23 mouse cellular contexts compared by ENCODE assay signal in genomic region chr8:124872690-124873089, GRCm38 (mm10). TPM values are rescaled to one million over a fixed set of nuclear protein-coding genes. Genes with fewer than 3 reads are reported as not detected.
DNase-seq lines count a peak whose midpoint lies in the region; ATAC-seq and TF ChIP-seq lines count a peak whose summit lies in the region.
"Had no signal": no experiment of that assay in that cellular context is flagged by ENCODE, and none has a peak within 500 bp of the region (broad histone marks: within the 10 kb centered on the region; RNA-seq: fewer than 3 reads in every experiment).

No protein-coding gene starts in this region.

- DNase-seq in heart, adult 18-20 months = peak; percentile 32 to 34
- DNase-seq in heart, postnatal 25 days (ENCODE audit: low spot score) = no peak
- DNase-seq in heart, embryonic 10.5 days (ENCODE audit: low spot score) = no peak
- DNase-seq in MEL (ENCODE audit: low read depth, low spot score) = peak; percentile 29
- no peak for DNase-seq in right cerebral cortex, postnatal 10 days (ENCODE audit: low spot score in 2 of 2)
- no peak for DNase-seq in kidney, postnatal 4 days
- DNase-seq: adrenal gland, postnatal 25 days; cerebellum, adult 9-11 months; gastrocnemius, postnatal 10 days; kidney, adult 8-10 months; kidney, postnatal 10 days; layer of hippocampus, postnatal 36 days; liver, postnatal 0 days had no signal

- H3K4me3 ChIP-seq in heart, embryonic 16.5 days (ENCODE audit: low read length) = no peak overlapping the region
- no peak overlapping the region for H3K4me3 ChIP-seq in heart, embryonic 10.5 days
- no peak overlapping the region for H3K4me3 ChIP-seq in MEL (ENCODE audit: control insufficient read depth in 1 of 2, insufficient read depth in 1 of 2, low read depth in 2 of 2, low read length in 2 of 2)
- H3K4me3 ChIP-seq in intestine, embryonic 16.5 days (ENCODE audit: low read length) = no peak overlapping the region
- H3K4me3 ChIP-seq: embryonic facial prominence, embryonic 10.5 days; forebrain, embryonic 15.5 days; hindbrain, embryonic 12.5 days; layer of hippocampus, adult 2 months; limb, embryonic 12.5 days; neural tube, embryonic 15.5 days had no signal

- H3K27me3 ChIP-seq in heart, embryonic 16.5 days (ENCODE audit: control insufficient read depth, insufficient read depth, low read length) = no peaks in the 10 kb centered on the region
- H3K27me3 ChIP-seq in heart, embryonic 10.5 days (ENCODE audit: insufficient read depth, poor library complexity, severe bottlenecking) = no peaks in the 10 kb centered on the region
- H3K27me3 ChIP-seq in MEL (ENCODE audit: control insufficient read depth in 1 of 2, insufficient read depth in 2 of 2, low read length in 2 of 2) = no peaks in the 10 kb centered on the region
- H3K27me3 ChIP-seq in intestine, embryonic 16.5 days (replicated peaks; ENCODE audit: control insufficient read depth, insufficient read depth, low read length) = no peaks in the 10 kb centered on the region
- H3K27me3 ChIP-seq: forebrain, embryonic 15.5 days; hindbrain, embryonic 12.5 days; limb, embryonic 12.5 days; neural tube, embryonic 15.5 days had no signal

- no peak overlapping the region for H3K9ac ChIP-seq in heart, embryonic 16.5 days (ENCODE audit: low read length)
- no peak overlapping the region for H3K9ac ChIP-seq in MEL (ENCODE audit: control insufficient read depth, low read depth, low read length, poor library complexity, severe bottlenecking)
- no peak overlapping the region for H3K9ac ChIP-seq in intestine, embryonic 16.5 days (ENCODE audit: low read depth, low read length)
- H3K9ac ChIP-seq: forebrain, embryonic 15.5 days; hindbrain, embryonic 12.5 days; limb, embryonic 12.5 days; liver, postnatal 0 days; neural tube, embryonic 15.5 days had no signal

- intact Hi-C loops in heart, postnatal 25 days (cut with DNase I) = no loop called here

- 33% methylated on average over 5 of the region's 5 CpGs for WGBS in heart, embryonic 16.5 days
- WGBS in heart, embryonic 10.5 days = 45% methylated on average over 5 of the region's 5 CpGs
- WGBS in intestine, embryonic 16.5 days = 67% methylated on average over 5 of the region's 5 CpGs

- TF ChIP-seq EP300 in MEL (IDR thresholded peaks at IDR 0.05; ENCODE audit: low read depth in 1 of 2, low read length in 2 of 2) = no peak

- no peak for TF ChIP-seq CTCF in MEL (IDR thresholded peaks at IDR 0.05 in 2 of 3, conservative IDR thresholded peaks at IDR 0.05 in 1 of 3; ENCODE audit: control insufficient read depth in 1 of 3, insufficient read depth in 1 of 3, low read depth in 2 of 3, low read length in 3 of 3, poor library complexity in 1 of 3, severe bottlenecking in 1 of 3)

- no peak for TF ChIP-seq POLR2A in MEL (IDR thresholded peaks at IDR 0.05; ENCODE audit: control insufficient read depth in 1 of 2, insufficient read depth in 1 of 2, low read depth in 1 of 2, low read length in 2 of 2, poor library complexity in 1 of 2)

- H3K4me2 ChIP-seq in heart, embryonic 16.5 days (ENCODE audit: low read depth, low read length) = no peak overlapping the region; the same call in 1 of the 2 replicates
- no peak overlapping the region for H3K4me2 ChIP-seq in intestine, embryonic 16.5 days (ENCODE audit: low read depth, low read length)
- H3K4me2 ChIP-seq: forebrain, embryonic 15.5 days; hindbrain, embryonic 12.5 days; limb, embryonic 12.5 days; liver, embryonic 11.5 days; midbrain, embryonic 11.5 days; neural tube, embryonic 15.5 days had no signal

- peak; percentile 80 for ATAC-seq in heart, embryonic 16.5 days (replicated peaks; ENCODE audit: extremely low read depth, insufficient read depth, low FRiP score)
- ATAC-seq in intestine, embryonic 16.5 days = peak; percentile 77
- ATAC-seq: forebrain, embryonic 15.5 days; liver, postnatal 0 days had no signal

- no peaks in the 10 kb centered on the region for H3K9me3 ChIP-seq in heart, embryonic 16.5 days (replicated peaks; ENCODE audit: control insufficient read depth, low read length)
- no peaks in the 10 kb centered on the region for H3K9me3 ChIP-seq in heart, embryonic 10.5 days
- H3K9me3 ChIP-seq in MEL (replicated peaks; ENCODE audit: insufficient read depth, low read length) = no peaks in the 10 kb centered on the region
- no peaks in the 10 kb centered on the region for H3K9me3 ChIP-seq in intestine, embryonic 16.5 days (ENCODE audit: control insufficient read depth, low read length)
- H3K9me3 ChIP-seq: embryonic facial prominence, embryonic 10.5 days; forebrain, embryonic 15.5 days; hindbrain, embryonic 12.5 days; limb, embryonic 12.5 days; neural tube, embryonic 15.5 days had no signal

- peaks cover 41% of the 10 kb centered on the region for H3K36me3 ChIP-seq in heart, embryonic 16.5 days (ENCODE audit: control insufficient read depth, insufficient read depth)
- peaks cover 64% of the 10 kb centered on the region for H3K36me3 ChIP-seq in heart, embryonic 10.5 days
- peaks cover 11 to 14% of the 10 kb centered on the region in 2 experiments for H3K36me3 ChIP-seq in MEL (ENCODE audit: control insufficient read depth in 1 of 2, insufficient read depth in 2 of 2, low read length in 2 of 2)
- H3K36me3 ChIP-seq in intestine, embryonic 16.5 days (ENCODE audit: control insufficient read depth, insufficient read depth, low read length) = 0 out of 2 replicates have a peak, but pooled peaks cover 3% of the 10 kb centered on the region

- TF ChIP-seq RAD21 in MEL (IDR thresholded peaks at IDR 0.05; ENCODE audit: low read depth, low read length) = no peak

- H3K79me2 ChIP-seq in MEL (ENCODE audit: control insufficient read depth, insufficient read depth, low read length, poor library complexity) = peaks cover 26% of the 10 kb centered on the region

- H3K27ac ChIP-seq in heart, embryonic 16.5 days (ENCODE audit: low read length) = peak overlapping the region; percentile 24; the same call in 1 of the 2 replicates
- no peak overlapping the region for H3K27ac ChIP-seq in heart, embryonic 10.5 days
- H3K27ac ChIP-seq in MEL (ENCODE audit: control insufficient read depth, low read depth, low read length) = no peak overlapping the region
- no peak overlapping the region for H3K27ac ChIP-seq in intestine, embryonic 16.5 days (ENCODE audit: low read length)
- H3K27ac ChIP-seq: embryonic facial prominence, embryonic 10.5 days; forebrain, embryonic 15.5 days; hindbrain, embryonic 12.5 days; layer of hippocampus, adult 2 months; limb, embryonic 12.5 days; neural tube, embryonic 15.5 days had no signal

- peaks cover 16% of the 10 kb centered on the region for H3K4me1 ChIP-seq in heart, embryonic 16.5 days (ENCODE audit: control insufficient read depth, insufficient read depth, low read length)
- H3K4me1 ChIP-seq in heart, embryonic 10.5 days = peaks cover 35% of the 10 kb centered on the region
- H3K4me1 ChIP-seq in MEL (ENCODE audit: control insufficient read depth in 1 of 2, insufficient read depth in 2 of 2, low read length in 2 of 2) = peaks cover 3 to 17% of the 10 kb centered on the region in 2 experiments
- no peaks in the 10 kb centered on the region; the same call in 1 of the 2 replicates for H3K4me1 ChIP-seq in intestine, embryonic 16.5 days (ENCODE audit: control insufficient read depth, insufficient read depth, low read length)
- H3K4me1 ChIP-seq: embryonic facial prominence, embryonic 10.5 days; forebrain, embryonic 15.5 days; hindbrain, embryonic 12.5 days; limb, embryonic 12.5 days; neural tube, embryonic 15.5 days had no signal

TF ChIP-seq in MEL, 35 proteins besides CTCF, POLR2A, EP300 and RAD21:
- TF ChIP-seq RCOR1 (IDR thresholded peaks at IDR 0.05; ENCODE audit: low read depth, low read length) (no peak), GATA1 (IDR thresholded peaks at IDR 0.05; ENCODE audit: low read depth, low read length) (peak; percentile 38; the same call in 1 of the 2 replicates)

RNA-seq across cellular contexts. Expression of gene 2810004N23Rik, which starts 9.8 kb away (rescaled TPM):
- total RNA-seq in heart, adult 18-20 months (2021) = 10 to 100 TPM; 44.3 to 48.5 TPM
- 10 to 100 TPM; 39.7 to 45.5 TPM for total RNA-seq in heart, postnatal 25 days (2021)
- polyA plus RNA-seq in heart, embryonic 16.5 days (2015; fragmentation: Nextera tagmentation; extraction: Ambion mirVana) = 51.4 and 52.2 TPM in 2 replicates
- 66.0 and 67.5 TPM in 2 replicates for polyA plus RNA-seq in heart, embryonic 10.5 days (2016; fragmentation: Nextera tagmentation; extraction: Ambion mirVana)
- total RNA-seq in MEL (2012; rRNA removed) = 57.5 and 64.0 TPM in 2 replicates
- 10 to 100 TPM; 54.8 to 68.9 TPM for polyA plus RNA-seq in MEL (2012; ENCODE audit: insufficient read depth in 1 of 2, insufficient read length in 2 of 2, low read depth in 1 of 2, low replicate concordance in 2 of 2, missing spikeins in 1 of 2)
- 41.7 and 42.8 TPM in 2 replicates for polyA plus RNA-seq in intestine, embryonic 16.5 days (2015; fragmentation: Nextera tagmentation; extraction: Ambion mirVana)

RNA-seq across cellular contexts. Expression of gene Gnpat, which starts 9.9 kb away (rescaled TPM):
- total RNA-seq in heart, adult 18-20 months (2021) = 100 to 1,000 TPM; 177 to 188 TPM
- 100 to 1,000 TPM; 168 to 181 TPM for total RNA-seq in heart, postnatal 25 days (2021)
- 120 and 129 TPM in 2 replicates for polyA plus RNA-seq in heart, embryonic 16.5 days (2015; fragmentation: Nextera tagmentation; extraction: Ambion mirVana)
- 132 and 134 TPM in 2 replicates for polyA plus RNA-seq in heart, embryonic 10.5 days (2016; fragmentation: Nextera tagmentation; extraction: Ambion mirVana)
- total RNA-seq in MEL (2012; rRNA removed) = 74.3 and 86.8 TPM in 2 replicates
- 100 to 1,000 TPM; 117 to 637 TPM for polyA plus RNA-seq in MEL (2012; ENCODE audit: insufficient read depth in 1 of 2, insufficient read length in 2 of 2, low read depth in 1 of 2, low replicate concordance in 2 of 2, missing spikeins in 1 of 2)
- polyA plus RNA-seq in intestine, embryonic 16.5 days (2015; fragmentation: Nextera tagmentation; extraction: Ambion mirVana) = 75.4 and 83.6 TPM in 2 replicates

RNA-seq across cellular contexts. Expression of gene Exoc8, which starts 24.8 kb away (rescaled TPM):
- total RNA-seq in heart, adult 18-20 months (2021) = 10 to 100 TPM; 18.4 to 18.7 TPM
- total RNA-seq in heart, postnatal 25 days (2021) = 10 to 100 TPM; 18.9 to 19.2 TPM
- polyA plus RNA-seq in heart, embryonic 16.5 days (2015; fragmentation: Nextera tagmentation; extraction: Ambion mirVana) = 6.9 and 7.3 TPM in 2 replicates
- polyA plus RNA-seq in heart, embryonic 10.5 days (2016; fragmentation: Nextera tagmentation; extraction: Ambion mirVana) = 7.8 and 8.0 TPM in 2 replicates
- total RNA-seq in MEL (2012; rRNA removed) = 14.4 and 16.9 TPM in 2 replicates
- 1 to 10 TPM in 1 of 2 experiments, not detected in 1; 9.5 TPM for polyA plus RNA-seq in MEL (2012; ENCODE audit: insufficient read depth in 1 of 2, insufficient read length in 2 of 2, low read depth in 1 of 2, low replicate concordance in 2 of 2, missing spikeins in 1 of 2)
- polyA plus RNA-seq in intestine, embryonic 16.5 days (2015; fragmentation: Nextera tagmentation; extraction: Ambion mirVana) = 3.2 and 6.0 TPM in 2 replicates

RNA-seq across cellular contexts. Expression of gene Sprtn, which starts 25.0 kb away (rescaled TPM):
- 10 to 100 TPM; 10.5 to 12.9 TPM for total RNA-seq in heart, adult 18-20 months (2021)
- total RNA-seq in heart, postnatal 25 days (2021) = 10 to 100 TPM in 1 of 2 experiments, 1 to 10 TPM in 1; 9.5 to 12.2 TPM
- 8.3 and 8.5 TPM in 2 replicates for polyA plus RNA-seq in heart, embryonic 16.5 days (2015; fragmentation: Nextera tagmentation; extraction: Ambion mirVana)
- polyA plus RNA-seq in heart, embryonic 10.5 days (2016; fragmentation: Nextera tagmentation; extraction: Ambion mirVana) = 9.5 and 9.7 TPM in 2 replicates
- total RNA-seq in MEL (2012; rRNA removed) = 23.2 and 27.2 TPM in 2 replicates
- polyA plus RNA-seq in MEL (2012; ENCODE audit: insufficient read depth in 1 of 2, insufficient read length in 2 of 2, low read depth in 1 of 2, low replicate concordance in 2 of 2, missing spikeins in 1 of 2) = 10 to 100 TPM in 1 of 2 experiments, not detected in 1; 31.8 TPM
- 6.1 and 6.7 TPM in 2 replicates for polyA plus RNA-seq in intestine, embryonic 16.5 days (2015; fragmentation: Nextera tagmentation; extraction: Ambion mirVana)

Comparison
In these comparisons a context has a peak if more than half of its experiments do, and no peak if none do; other contexts are left out.
1. DNase-seq: peak in heart, adult 18-20 months (2 of 2) and MEL (single experiment); none in heart, postnatal 25 days (single experiment), heart, embryonic 10.5 days (single experiment), right cerebral cortex, postnatal 10 days (0 of 2) and kidney, postnatal 4 days (0 of 2).